Mouse (Mus musculus) left cerebral cortex, adult 6 months (tissue): ENCODE measurements around the gene Rgs6. TPM values are rescaled to one million over a fixed set of nuclear protein-coding genes. Genes with fewer than 3 reads are reported as not detected.

Source experiments
- long read RNA-seq, 2 experiments: library from polyadenylated mRNA; unstranded; transcript quantifications; one replicate each; pipeline ENCODE4 v2.0.0; 2019 to 2020
- polyA plus RNA-seq: library from polyadenylated mRNA; unstranded; fragments of <200 nt; fragmentation: Nextera tagmentation; gene quantifications from 2 replicates; pipeline ENCODE4 v1.2.3, GENCODE M21; 2021

The Rgs6 gene
- 21.0 and 44.0 TPM in 2 replicates for polyA plus RNA-seq
- long read RNA-seq, experiment 1, partial matches to known transcripts, result 11 of 28 reads
- long read RNA-seq, experiment 1, other reads (novel, unspliced or antisense), result 16 of 28 reads
- long read RNA-seq, experiment 2, partial matches to known transcripts, result 6 of 19 reads
- long read RNA-seq, experiment 2, other reads (novel, unspliced or antisense), result 13 of 19 reads

GRCm38 (mm10) chr12:82588017-82588416 lies at the start of gene Rgs6:
TSS of gene Rgs6 (plus strand) at chr12:82588292.

